Mouse (Mus musculus) spleen, adult 18-20 months (tissue): ENCODE measurements at regions not wholly inside any gene's neighbourhood (a gene's known extent, or its start where the extent isn't known, plus 50 kb on each side); places are given as distances from the start of the nearest gene placed in this dataset.

Experiments
- DNase-seq, 2 experiments: peaks; one replicate each; pipeline ENCODE4 v3.0.0; 2022; ENCODE audit warnings: mixed read lengths in 2 of 2

- no peak for DNase-seq
Observed at GRCm38 (mm10) chr8:53956148-53956547, 121.3 kb upstream of the Vegfc start.

DNA sequence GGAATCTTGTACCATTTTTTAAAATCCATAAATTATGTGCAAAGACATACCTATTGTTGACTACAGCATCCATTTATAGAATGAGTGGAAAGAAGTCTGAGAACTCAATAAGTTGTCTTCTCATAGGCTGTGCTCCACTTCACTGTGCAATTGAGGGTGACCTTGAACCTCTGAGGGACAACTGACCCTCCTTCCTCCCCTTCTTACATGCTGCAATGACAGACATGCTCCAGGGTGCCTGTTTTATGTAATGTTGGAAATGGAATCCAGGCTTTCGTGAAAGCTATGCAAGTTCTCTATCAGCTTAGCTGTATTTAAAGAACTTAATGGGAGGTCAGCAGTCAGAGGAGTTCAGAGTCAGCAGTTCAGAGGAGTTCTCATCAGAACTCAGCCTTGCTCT is 118.9 kb upstream of the Vegfc start:
- DNase-seq: no peak

- no peak for DNase-seq
Observed at GRCm38 (mm10) chr8:53962993-53963392, 114.4 kb upstream of the Vegfc start.

GRCm38 (mm10) chr8:53984296-53984695 is 93.1 kb upstream of the Vegfc start:
- no peak for DNase-seq

DNA sequence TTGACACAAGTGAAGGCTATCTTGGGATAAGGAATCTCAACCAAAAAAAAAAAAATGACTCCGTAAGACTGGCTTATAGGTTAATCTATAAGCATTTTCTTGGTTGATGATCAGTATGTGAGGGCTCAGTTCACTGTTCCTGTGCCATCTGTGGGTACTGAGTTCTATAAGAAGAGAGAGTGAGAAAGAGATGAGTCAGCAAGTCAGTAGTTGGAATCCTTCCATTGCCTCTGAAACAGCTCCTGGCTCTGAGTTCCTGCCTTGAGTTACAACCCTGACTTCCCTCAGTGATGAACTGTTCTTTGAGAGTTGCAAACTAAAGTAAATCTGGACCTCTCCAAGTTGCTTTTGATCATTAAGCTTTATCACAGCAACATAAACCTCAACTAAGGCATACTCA is 91.7 kb upstream of the Vegfc start:
- no peak for DNase-seq

DNA sequence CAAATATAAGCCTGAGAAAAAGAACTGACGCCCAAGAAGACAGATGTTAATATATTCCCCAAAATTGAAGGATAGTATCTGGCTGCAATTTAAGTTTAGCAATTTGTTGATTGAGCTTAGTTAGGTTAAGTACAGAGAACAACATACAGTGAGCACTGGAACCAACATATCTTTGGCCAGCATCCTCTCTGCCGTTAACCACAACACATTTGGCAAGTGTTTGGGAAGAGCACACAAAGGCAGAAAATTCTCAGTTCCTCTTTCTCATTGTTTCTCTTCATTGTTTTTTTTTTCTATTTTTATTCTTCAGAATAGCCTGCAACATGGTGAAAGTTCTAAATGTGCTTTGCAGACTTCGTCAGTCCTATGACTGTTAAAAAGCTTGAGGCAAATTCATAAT is 83.2 kb upstream of the Vegfc start:
- no peak for DNase-seq

- DNase-seq: no peak
Observed at GRCm38 (mm10) chr8:53997461-53997860, 79.9 kb upstream of the Vegfc start.

GRCm38 (mm10) chr8:54002948-54003347 is 74.5 kb upstream of the Vegfc start:
- DNase-seq: no peak

DNA sequence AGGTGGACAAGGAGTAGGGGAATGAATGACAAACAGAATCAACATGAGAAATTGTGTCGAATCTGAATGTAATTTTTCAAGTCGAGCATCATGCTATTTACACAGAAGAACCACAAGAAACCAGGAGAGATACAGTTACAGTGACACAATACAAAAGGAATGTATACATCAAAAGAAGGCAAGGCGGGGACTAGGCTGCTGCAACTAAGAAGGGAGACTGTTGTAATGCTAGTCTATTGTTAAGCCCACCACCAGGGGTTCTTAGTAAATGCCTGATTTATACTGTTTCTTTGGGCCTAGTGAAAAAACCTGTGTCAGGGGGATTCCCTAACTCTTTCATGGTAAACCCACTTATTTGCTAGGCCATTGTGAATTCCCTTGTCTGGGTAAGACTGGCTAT is 63.3 kb upstream of the Vegfc start:
- DNase-seq: no peak

DNA sequence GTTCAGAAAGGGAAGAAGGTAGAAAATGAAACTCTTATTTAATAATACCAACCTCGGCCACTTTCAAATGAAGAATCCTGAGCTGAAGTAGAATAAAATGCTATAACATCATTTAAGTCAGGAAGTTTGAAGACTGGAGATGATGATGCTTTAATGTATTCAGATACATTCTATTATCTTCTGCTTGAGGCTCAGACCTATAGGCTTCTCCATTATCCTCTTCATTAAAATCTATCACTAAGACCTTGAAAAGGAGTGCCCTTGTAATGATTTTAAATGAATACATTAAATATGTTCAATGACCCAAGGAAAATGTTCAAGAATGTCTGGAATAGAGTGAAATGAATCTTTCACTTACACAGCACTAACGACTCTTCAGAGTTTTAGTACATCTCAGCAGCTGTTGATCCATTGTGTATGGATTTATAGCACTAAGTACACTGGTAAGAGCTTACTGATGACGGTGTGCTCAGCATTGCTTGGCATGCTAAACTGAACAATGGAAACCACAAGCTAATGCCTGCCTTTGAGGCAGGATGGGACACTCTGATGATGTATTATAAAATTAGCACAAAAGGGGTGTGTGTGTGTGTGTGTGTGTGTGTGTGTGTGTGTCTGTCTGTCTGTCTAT is 58.8 kb upstream of the Vegfc start:
- DNase-seq: no peak
